Mouse (Mus musculus) ES-Bruce4 (cell line): ENCODE data around the gene Lsm12.

Experiments
- CTCF ChIP-seq: IDR thresholded peaks from one replicate; pipeline ENCODE4 v1.8.1; 2011; ENCODE audit warnings: low read depth, low read length
- EP300 ChIP-seq: IDR thresholded peaks from 2 replicates; pipeline ENCODE4 v1.6.1; 2011; ENCODE audit warnings: low read depth, low read length; ENCODE audit not compliant: insufficient read depth
- POLR2A ChIP-seq: IDR thresholded peaks from one replicate; pipeline ENCODE4 v1.8.1; 2011; ENCODE audit warnings: low read length; ENCODE audit not compliant: insufficient read depth

DNA sequence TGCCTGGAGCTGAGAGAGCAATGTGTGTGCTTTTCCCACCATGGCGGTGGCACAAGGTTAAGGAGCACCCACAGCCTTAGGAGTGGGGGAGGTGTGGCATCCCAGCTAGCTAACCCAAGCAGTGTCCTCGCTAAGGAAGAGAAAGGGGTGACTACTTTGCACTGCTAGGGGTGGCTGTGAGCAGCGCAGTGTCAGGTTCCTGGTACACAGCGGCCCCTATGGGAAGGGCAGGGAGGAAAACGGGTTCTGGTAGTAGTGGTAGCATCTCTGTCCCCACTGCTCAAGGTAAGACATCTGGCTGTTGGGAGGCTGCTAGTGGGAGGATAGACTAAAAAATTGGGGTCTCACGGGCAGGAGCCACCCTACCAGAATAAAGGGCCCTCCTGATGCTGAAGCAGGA lies 13.1 kb upstream of the Lsm12 start:
- TF ChIP-seq CTCF (no peak), POLR2A (no peak), EP300 (no peak)
